Mouse (Mus musculus) left cerebral cortex, postnatal 14 days (tissue): ENCODE measurements at regions not wholly inside any gene's neighbourhood (a gene's known extent, or its start where the extent isn't known, plus 50 kb on each side); places are given as distances from the start of the nearest gene placed in this dataset.

ENCODE experiments used
- DNase-seq, 2 experiments: peaks; one replicate each; pipeline ENCODE4 v3.0.0; 2021 to 2022; ENCODE audit warnings: low spot score in 2 of 2, mixed read lengths in 1 of 2
- intact Hi-C: fragments of 180-260 bp; cut with DNase I; formaldehyde crosslinking; loops from one replicate; pipeline ENCODE4 v1.15.1; 2025

- intact Hi-C loops = no loop called here
Measured at GRCm38 (mm10) chr15:97141958-97142357, 86.2 kb upstream of the Slc38a4 start.

GRCm38 (mm10) chr15:97138265-97138664 lies 82.5 kb upstream of the Slc38a4 start:
- intact Hi-C loops = loop anchor here (5.0 kb wide), 2 partner anchors 186 to 201 kb away; no protein-coding TSS in a partner anchor
- no peak for DNase-seq

More at GRCm38 (mm10) chr15:97141958-97142357, 86.2 kb upstream of the Slc38a4 start:
- DNase-seq = no peak

- DNase-seq = peak; percentile 60 to 72
- intact Hi-C loops = loop anchor here (5.0 kb wide), 2 partner anchors 183 to 198 kb away; no protein-coding TSS in a partner anchor
Measured at GRCm38 (mm10) chr15:97135291-97135690, 79.5 kb upstream of the Slc38a4 start.

- no peak for DNase-seq
- intact Hi-C loops = no loop called here
Measured at GRCm38 (mm10) chr15:97127771-97128170, 72.0 kb upstream of the Slc38a4 start.

- DNase-seq = no peak
- intact Hi-C loops = no loop called here
Measured at GRCm38 (mm10) chr15:97125836-97126822, 70.4 kb upstream of the Slc38a4 start.

GRCm38 (mm10) chr15:97122263-97122662 lies 66.5 kb upstream of the Slc38a4 start:
- DNase-seq = no peak
- intact Hi-C loops = no loop called here

- no peak for DNase-seq
- intact Hi-C loops = no loop called here
Measured at GRCm38 (mm10) chr15:97112452-97113200, 56.9 kb upstream of the Slc38a4 start.

- no peak for DNase-seq
- intact Hi-C loops = no loop called here
Measured at GRCm38 (mm10) chr15:97111320-97112192, 55.8 kb upstream of the Slc38a4 start.

- intact Hi-C loops = no loop called here
Measured at GRCm38 (mm10) chr15:97107779-97108178, 52.0 kb upstream of the Slc38a4 start.

GRCm38 (mm10) chr15:97106556-97106955 lies 50.8 kb upstream of the Slc38a4 start:
- intact Hi-C loops = no loop called here

More at GRCm38 (mm10) chr15:97107779-97108178, 52.0 kb upstream of the Slc38a4 start:
- no peak for DNase-seq

More at GRCm38 (mm10) chr15:97106556-97106955, 50.8 kb upstream of the Slc38a4 start:
- DNase-seq = peak; percentile 43 to 67
